ENCODE assay signal across 8 mouse cellular contexts in the genomic region with DNA sequence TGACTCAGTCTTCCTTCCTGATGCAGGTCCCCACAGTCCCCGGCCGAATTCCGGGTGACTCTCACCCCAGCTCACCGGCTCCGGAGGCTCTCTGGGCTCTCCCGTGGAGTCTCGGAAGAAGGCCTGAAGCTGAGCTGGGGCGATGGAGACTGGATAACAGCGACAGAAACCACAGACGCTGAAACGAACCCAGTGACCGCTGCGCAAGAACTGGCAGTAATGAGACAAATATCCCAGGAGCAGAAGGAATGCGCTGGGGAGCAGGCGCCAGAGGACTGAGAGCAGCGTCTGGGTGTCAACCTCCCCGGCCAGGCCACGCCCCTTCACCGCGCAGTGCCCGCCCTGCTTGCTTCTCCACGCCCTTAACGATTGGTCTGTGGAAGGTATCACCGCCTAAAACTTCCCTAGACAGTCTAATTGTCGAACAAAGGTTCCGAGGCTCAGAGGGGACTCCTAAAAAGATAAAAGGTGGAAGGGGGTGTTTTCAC. TPM values are rescaled to one million over a fixed set of nuclear protein-coding genes. Genes with fewer than 3 reads are reported as not detected.
DNase-seq lines count a peak whose midpoint lies in the region; ATAC-seq and TF ChIP-seq lines count a peak whose summit lies in the region.

A gene (minus strand): TSS at position 335 of the 488 bp plus-strand sequence.

- DNase-seq in ZHBTc4 (ENCODE audit: low read depth, low spot score) = peak; percentile 98
- peak; percentile 97 for DNase-seq in gastrocnemius, adult 2 months
- DNase-seq in hindbrain, postnatal 0 days (ENCODE audit: low spot score) = peak; percentile 92
- peak; percentile 87 to 88 for DNase-seq in left cerebral cortex, adult 2 months (ENCODE audit: extremely low spot score in 1 of 2, low spot score in 2 of 2)
- DNase-seq in right cerebral cortex, adult 2 months (ENCODE audit: low spot score in 2 of 2) = peak; percentile 86 to 88
- peak; percentile 98 for DNase-seq in urinary bladder, postnatal 14 days (ENCODE audit: low spot score)

- peak; percentile 41 for TF ChIP-seq CTCF in gastrocnemius, adult 2 months (IDR thresholded peaks at IDR 0.05)
- peak; percentile 46 for TF ChIP-seq CTCF in hindbrain, postnatal 0 days (IDR thresholded peaks at IDR 0.05; ENCODE audit: low read depth)
- peak; percentile 23; the same call in 1 of the 2 replicates for TF ChIP-seq CTCF in left cerebral cortex, adult 2 months (IDR thresholded peaks at IDR 0.05)

- no peaks in the 10 kb centered on the region for H3K9me3 ChIP-seq in hindbrain, postnatal 0 days (ENCODE audit: low read length)

- peak within 1 kb of the TSS; percentile 82 for H3K4me3 ChIP-seq in gastrocnemius, adult 2 months
- H3K4me3 ChIP-seq in hindbrain, postnatal 0 days (ENCODE audit: low read length) = peak within 1 kb of the TSS; percentile 48
- H3K4me3 ChIP-seq in left cerebral cortex, adult 2 months = peak within 1 kb of the TSS; percentile 61

- no peaks in the 10 kb centered on the region for H3K36me3 ChIP-seq in hindbrain, postnatal 0 days (ENCODE audit: insufficient read depth, low read length)

- no peaks in the 10 kb centered on the region for H3K27me3 ChIP-seq in hindbrain, postnatal 0 days (ENCODE audit: insufficient read depth, low read length)

- ATAC-seq in common myeloid progenitor, adult 5-6 weeks (replicated peaks; ENCODE audit: low read depth, poor library complexity, severe bottlenecking) = peak; percentile 99
- peak; percentile 98 for ATAC-seq in hindbrain, postnatal 0 days
- ATAC-seq in megakaryocyte, adult 5-6 weeks (ENCODE audit: poor library complexity, severe bottlenecking) = peak; percentile 99

- no peaks in the 10 kb centered on the region for H3K4me1 ChIP-seq in hindbrain, postnatal 0 days (ENCODE audit: insufficient read depth, low read length)

- 1% methylated on average over 26 of the region's 26 CpGs for whole genome bisulfite sequencing in hindbrain, postnatal 0 days

- peak within 1 kb of the TSS; percentile 65 for H3K4me2 ChIP-seq in hindbrain, postnatal 0 days (ENCODE audit: low read depth, low read length)

- H3K9ac ChIP-seq in hindbrain, postnatal 0 days (replicated peaks; ENCODE audit: low read length) = peak within 1 kb of the TSS; percentile 48

- peak within 1 kb of the TSS; percentile 90 for H3K27ac ChIP-seq in gastrocnemius, adult 2 months
- H3K27ac ChIP-seq in hindbrain, postnatal 0 days = peak within 1 kb of the TSS; percentile 65
- H3K27ac ChIP-seq in left cerebral cortex, adult 2 months = peak within 1 kb of the TSS; percentile 74

- intact Hi-C loops in gastrocnemius, adult 2 months (cut with DNase I) = no loop called here
- intact Hi-C loops in left cerebral cortex, adult 2 months (cut with DNase I) = loop anchor here (2.0 to 5.0 kb wide), 2 partner anchors 31 to 49 kb away; a partner anchor contains a TSS

RNA-seq across cellular contexts. Expression of the gene that starts here (rescaled TPM):
- total RNA-seq in common myeloid progenitor, adult 5-6 weeks (2017) = 4.9 and 5.0 TPM in 2 replicates
- 1 to 10 TPM; 2.1 to 3.4 TPM for total RNA-seq in gastrocnemius, adult 2 months (2021)
- total RNA-seq in hindbrain, postnatal 0 days (2014; rRNA removed) = 1.3 and 2.1 TPM in 2 replicates
- 1.6 and 2.1 TPM in 2 replicates for polyA plus RNA-seq in hindbrain, postnatal 0 days (2015; fragmentation: Nextera tagmentation; extraction: Ambion mirVana)
- total RNA-seq in left cerebral cortex, adult 2 months (2021) = 1 to 10 TPM; 2.8 to 2.9 TPM
- 0.22 and 1.4 TPM in 2 replicates for total RNA-seq in megakaryocyte, adult 5-6 weeks (2015)
- 1.1 and 1.8 TPM in 2 replicates for total RNA-seq in megakaryocyte, adult 5-6 weeks (2017)

Comparison
In these comparisons a context has a peak if more than half of its experiments do, and no peak if none do; other contexts are left out.
1. Peak in every context shown above with its lines: DNase-seq, ATAC-seq, H3K4me3 ChIP-seq and H3K27ac ChIP-seq.